Mouse (Mus musculus): Measurements from ENCODE around the gene Klk1b4. TPM values are rescaled to one million over a fixed set of nuclear protein-coding genes. Genes with fewer than 3 reads are reported as not detected.
"Not testable (repeated sequence)": the region's sequence is repeated elsewhere in the genome, so short reads cannot be mapped to it uniquely, and the experiment has no call there.

Klk1b4 gene
- not detected for total RNA-seq (2021)

DNA sequence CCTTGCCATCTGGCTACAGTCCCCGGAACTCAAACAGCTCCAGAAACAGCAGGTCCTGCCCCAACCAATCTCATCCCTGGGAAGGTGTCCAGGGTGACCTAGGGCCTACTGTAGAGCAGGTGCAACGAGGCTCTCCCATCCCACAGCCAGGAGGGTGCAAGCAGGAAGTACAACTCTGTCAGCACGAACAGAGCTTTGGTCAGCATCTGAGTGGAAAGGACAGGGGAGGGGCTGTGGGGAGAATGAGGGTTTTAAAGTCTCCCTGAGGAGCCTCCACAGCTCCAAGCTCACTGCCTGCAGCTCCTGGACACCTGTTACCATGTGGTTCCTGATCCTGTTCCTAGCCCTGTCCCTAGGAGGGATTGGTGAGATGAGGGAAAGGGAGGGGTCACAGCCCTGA is at the start of gene Klk1b4:
Gene Klk1b4 (plus strand): TSS at position 301 of the 400 bp plus-strand sequence.
- DNase-seq (ENCODE audit: low spot score in 2 of 2), result not testable (repeated sequence)

GRCm38 (mm10) chr7:44179299-44180045 is 27.8 kb upstream of the Klk1b4 start:
- intact Hi-C loops (cut with DNase I), result no loop called here
- DNase-seq (ENCODE audit: low spot score in 2 of 2), result no peak

More for the DNA sequence above, at the start of gene Klk1b4:
- intact Hi-C loops (cut with DNase I), result not testable (repeated sequence)

GRCm38 (mm10) chr7:44186516-44186915 is 20.7 kb upstream of the Klk1b4 start:
- intact Hi-C loops (cut with DNase I); DNase-seq (ENCODE audit: low spot score in 2 of 2): not testable (repeated sequence)

DNA sequence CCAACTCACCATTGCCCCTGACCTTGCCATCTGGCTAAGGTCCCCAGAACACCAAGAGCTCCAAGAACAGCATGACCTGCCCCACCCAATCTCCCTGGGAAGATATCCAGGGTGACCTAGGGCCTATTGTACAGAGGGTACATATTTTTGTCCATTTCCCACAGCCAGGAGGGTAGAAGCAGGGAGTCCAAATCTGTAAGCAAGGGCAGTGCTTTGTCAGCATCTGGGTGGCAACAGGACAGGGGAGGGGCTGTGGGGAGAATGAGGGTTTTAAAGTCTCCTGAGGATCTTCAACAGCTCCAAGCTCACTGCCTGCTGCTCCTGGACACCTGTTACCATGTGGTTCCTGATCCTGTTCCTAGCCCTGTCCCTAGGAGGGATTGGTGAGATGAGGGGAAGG is 19.3 kb upstream of the Klk1b4 start, which contains the start of gene Klk1b24:
Gene Klk1b24 (plus strand): TSS at position 301 of the 400 bp plus-strand sequence.
- DNase-seq (ENCODE audit: low spot score in 2 of 2); intact Hi-C loops (cut with DNase I): not testable (repeated sequence)

DNA sequence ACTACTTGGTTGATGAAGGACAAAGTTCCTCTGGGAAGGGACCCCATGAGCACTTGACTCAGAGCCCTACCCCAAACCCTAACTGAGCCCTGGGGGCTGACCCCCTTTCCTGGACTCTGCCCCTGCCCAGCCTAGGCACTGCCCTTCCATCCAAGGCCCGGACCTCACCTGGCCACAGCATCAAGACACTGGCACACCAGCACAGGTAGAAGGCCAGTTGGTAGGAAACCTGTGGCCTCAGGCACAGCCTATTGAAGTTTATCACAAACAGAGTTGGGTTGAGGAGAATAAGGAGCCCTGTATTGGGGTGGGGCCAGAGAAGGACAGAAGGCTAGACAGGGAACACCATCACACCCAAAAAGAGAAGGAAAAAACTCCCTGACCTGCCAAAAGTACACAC is 13.8 kb upstream of the Klk1b4 start:
- DNase-seq (ENCODE audit: low spot score in 2 of 2); intact Hi-C loops (cut with DNase I): not testable (repeated sequence)

DNA sequence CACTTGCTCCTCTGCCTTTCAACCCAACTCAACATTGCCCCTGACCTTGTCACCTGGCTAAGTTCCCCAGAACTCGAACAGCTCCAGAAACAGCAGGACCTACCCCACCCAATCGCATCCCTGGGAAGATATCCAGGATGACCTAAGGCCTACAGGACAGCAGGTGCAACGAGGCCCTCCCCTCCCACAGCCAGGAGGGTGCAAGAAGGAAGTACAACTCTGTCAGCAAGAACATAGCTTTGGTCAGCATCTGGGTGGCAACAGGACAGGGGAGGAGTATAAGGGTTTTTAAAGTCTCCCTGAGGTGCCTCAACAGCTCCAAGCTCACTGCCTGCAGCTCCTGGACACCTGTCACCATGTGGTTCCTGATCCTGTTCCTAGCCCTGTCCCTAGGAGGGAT is 9.3 kb upstream of the Klk1b4 start, which contains the start of gene Klk1b3:
Gene Klk1b3 (plus strand): TSS at position 301 of the 400 bp plus-strand sequence.
- intact Hi-C loops (cut with DNase I), result no loop called here

DNA sequence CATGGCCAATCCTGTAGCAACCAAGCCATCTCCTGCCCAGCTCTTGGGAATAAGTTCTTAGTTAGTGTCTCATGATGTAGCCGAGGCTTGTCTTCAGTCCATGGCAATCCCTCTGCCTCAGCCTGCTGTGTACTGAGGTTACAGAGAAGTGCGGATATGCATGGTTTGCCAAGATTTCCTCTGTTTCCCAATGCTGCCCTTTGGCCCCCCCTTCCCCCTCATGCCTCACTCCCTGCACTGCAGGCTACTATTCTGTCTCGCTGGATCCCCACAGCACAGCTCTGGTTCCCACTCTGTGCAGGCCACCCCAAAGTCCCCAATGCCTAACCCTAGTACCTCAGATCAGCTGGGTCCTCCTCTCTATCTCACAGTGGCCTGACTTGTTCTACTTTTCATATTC is 1.1 kb downstream of the Klk1b4 start:
- DNase-seq (ENCODE audit: low spot score in 2 of 2), result no peak
- intact Hi-C loops (cut with DNase I), result no loop called here

More for the DNA sequence above, 9.3 kb upstream of the Klk1b4 start, which contains the start of gene Klk1b3:
- no peak for DNase-seq (ENCODE audit: low spot score in 2 of 2)

DNA sequence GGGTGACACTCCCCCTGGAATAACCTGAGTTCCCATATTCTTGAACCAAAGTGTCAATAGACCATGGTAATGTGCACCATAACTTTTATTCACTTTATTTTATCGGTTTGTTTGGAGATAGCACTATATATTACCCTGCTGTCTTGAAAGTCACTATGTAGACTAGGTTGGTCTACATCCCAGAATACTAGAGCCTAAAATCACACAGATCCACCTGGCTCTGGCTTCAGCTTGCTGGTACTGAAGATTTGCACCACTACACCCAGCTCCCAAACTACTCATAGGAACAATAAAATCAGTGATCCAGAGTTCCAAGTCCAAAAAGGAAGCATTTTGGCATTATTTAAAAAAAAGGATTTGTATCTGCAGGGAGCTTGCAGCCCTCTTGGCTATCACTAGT is 8.4 kb downstream of the Klk1b4 start, which contains the start of gene Klk1b5:
Gene Klk1b5 (plus strand): TSS at position 301 of the 400 bp plus-strand sequence.
- no peak for DNase-seq (ENCODE audit: low spot score in 2 of 2)
- intact Hi-C loops (cut with DNase I), result no loop called here

DNA sequence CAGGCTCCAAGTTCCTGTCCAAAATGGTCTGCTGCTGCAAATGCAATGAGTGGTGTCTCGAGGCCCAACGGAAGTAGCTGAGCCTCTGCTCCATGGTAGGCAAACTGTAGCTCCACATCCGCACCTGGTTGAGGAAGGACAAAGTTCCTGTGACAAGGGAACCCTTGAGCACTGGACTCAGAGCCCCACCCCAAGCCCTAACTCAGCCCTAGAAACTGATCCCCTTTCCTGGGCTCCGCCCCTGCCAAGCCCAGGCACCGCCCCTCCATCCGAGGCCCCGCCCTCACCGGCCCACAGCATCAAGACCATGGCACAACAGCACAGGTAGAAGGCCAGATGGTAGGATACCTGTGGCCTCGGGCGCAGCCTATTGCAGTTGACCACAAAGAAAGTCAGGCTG is 14.4 kb downstream of the Klk1b4 start:
- DNase-seq (ENCODE audit: low spot score in 2 of 2); intact Hi-C loops (cut with DNase I): not testable (repeated sequence)

DNA sequence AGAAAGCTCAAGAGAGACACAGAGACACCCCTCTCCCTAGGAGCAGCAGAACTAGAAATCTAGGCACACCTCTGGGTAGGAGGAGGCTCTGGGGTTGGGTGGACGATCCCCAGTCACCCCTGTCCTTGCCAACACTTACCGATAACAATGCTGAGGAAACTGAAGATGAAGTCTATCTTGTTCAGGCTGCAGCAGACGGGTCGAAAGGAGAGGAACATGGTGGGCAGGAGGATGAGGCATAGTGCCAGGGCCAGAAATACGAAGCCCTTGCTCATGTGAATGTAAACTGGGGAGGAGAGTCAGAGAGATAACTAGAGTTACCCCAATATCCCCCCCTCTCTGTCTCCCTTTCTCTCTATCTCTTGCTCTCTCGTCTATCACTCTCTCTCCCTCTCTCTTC is 15.1 kb downstream of the Klk1b4 start:
- intact Hi-C loops (cut with DNase I); DNase-seq (ENCODE audit: low spot score in 2 of 2): not testable (repeated sequence)

- intact Hi-C loops (cut with DNase I), result no loop called here
- DNase-seq (ENCODE audit: low spot score in 2 of 2), result no peak
Observed at GRCm38 (mm10) chr7:44225076-44225475, 17.8 kb downstream of the Klk1b4 start, which contains the start of gene Klk1. Gene Klk1 (plus strand): TSS chr7:44225360.

DNA sequence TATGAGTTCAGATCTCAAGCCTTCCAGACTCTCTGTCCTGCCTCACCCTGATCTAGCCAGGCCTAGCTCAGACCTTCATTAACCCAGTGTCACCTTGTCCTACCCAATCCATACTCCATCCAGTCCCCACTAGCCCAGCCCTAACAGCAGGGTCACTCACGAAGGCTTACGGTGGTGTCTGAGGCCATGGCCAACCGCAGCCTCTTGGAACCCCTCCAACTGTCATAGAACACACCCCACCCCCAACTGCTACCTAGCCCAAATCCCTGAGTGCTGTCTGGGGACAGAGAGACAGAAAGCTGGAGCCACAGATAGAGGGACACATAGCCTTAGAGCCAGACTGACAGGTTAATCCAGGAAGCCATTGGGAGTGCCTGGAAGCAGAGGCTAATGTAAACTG is 28.7 kb downstream of the Klk1b4 start, which contains the start of gene Gm36864:
Gene Gm36864 (plus strand): TSS at position 269 of the 400 bp plus-strand sequence.
- intact Hi-C loops (cut with DNase I), result no loop called here
- no peak for DNase-seq (ENCODE audit: low spot score in 2 of 2)

DNA sequence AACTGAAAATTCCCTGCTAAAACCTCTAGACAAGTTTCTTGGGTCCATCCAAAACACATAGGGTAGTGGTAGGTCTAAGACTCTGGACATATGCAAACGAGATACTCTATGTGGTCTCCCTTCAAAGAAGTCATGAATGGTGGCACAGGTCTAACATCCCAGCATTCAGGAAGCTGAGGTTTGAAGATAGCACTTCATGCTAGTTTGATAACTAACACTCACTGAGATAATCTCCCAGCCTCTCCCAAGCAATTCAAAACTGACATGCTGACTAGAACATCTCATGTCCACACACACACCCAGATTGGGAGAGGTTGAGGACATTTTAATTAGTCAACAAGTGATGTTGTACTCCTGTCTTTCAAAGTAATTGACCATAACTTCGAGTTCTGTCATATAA is 32.7 kb downstream of the Klk1b4 start:
- intact Hi-C loops (cut with DNase I), result loop anchor here (10.0 kb wide), 1 partner anchor 565 kb away; the partner anchor contains the start of gene Ctu1
- DNase-seq (ENCODE audit: low spot score in 2 of 2), result no peak

DNA sequence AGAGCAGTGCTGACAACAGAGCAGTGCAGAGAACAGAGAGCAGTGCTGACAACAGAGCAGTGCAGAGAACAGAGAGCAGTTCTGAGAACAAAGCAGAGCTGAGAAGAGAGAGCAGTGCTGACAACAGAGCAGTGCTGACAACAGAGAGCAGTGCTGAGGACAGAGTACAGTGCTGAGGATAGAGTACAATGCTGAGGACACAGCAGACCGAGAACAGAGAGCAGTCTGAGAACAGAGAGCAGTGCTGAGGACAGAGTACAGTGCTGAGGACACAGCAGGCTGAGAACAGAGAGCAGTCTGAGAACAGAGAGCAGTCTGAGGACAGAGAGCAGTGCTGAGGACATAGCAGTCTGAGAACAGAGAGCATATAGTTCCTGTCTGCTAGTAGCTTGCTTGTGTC is 33.5 kb downstream of the Klk1b4 start:
- intact Hi-C loops (cut with DNase I), result loop anchor here (10.0 kb wide), 1 partner anchor 566 kb away; the partner anchor contains the start of gene Ctu1
- DNase-seq (ENCODE audit: low spot score in 2 of 2), result no peak

- DNase-seq (ENCODE audit: low spot score in 2 of 2), result no peak
- intact Hi-C loops (cut with DNase I), result loop anchor here (10.0 kb wide), 1 partner anchor 566 kb away; the partner anchor contains the start of gene Ctu1
Observed at GRCm38 (mm10) chr7:44241163-44241562, 33.9 kb downstream of the Klk1b4 start.

DNA sequence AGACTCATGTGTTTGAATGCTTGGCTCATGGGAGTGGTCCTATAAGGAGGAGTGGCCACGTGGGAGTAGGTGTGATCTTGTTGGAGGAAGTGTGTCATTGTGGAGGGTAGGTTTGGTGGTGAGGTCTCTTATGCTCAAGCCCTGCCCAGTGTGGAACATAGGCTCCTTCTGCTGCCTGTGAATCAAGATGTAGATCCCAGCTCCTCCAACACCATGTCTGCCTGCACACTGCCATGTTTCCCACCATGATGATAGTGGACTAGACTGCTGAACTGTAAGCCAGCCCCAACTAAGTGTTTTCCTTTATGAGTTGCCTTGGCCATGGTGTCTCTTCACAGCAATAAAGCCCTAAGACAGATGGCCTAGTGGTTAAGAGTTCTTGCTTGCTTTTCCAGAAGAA is 36.8 kb downstream of the Klk1b4 start:
- intact Hi-C loops (cut with DNase I), result loop anchor here (10.0 kb wide), 1 partner anchor 569 kb away; the partner anchor contains the start of gene Ctu1
- DNase-seq (ENCODE audit: low spot score in 2 of 2), result no peak

- DNase-seq (ENCODE audit: low spot score in 2 of 2), result peak; percentile 93
- intact Hi-C loops (cut with DNase I), result loop anchor here (10.0 kb wide), 1 partner anchor 572 kb away; the partner anchor contains the start of gene Ctu1
Observed at GRCm38 (mm10) chr7:44246055-44246983, 39.1 kb downstream of the Klk1b4 start, which contains the start of the genes 1700028J19Rik and 2410002F23Rik. Gene 1700028J19Rik (minus strand): TSS chr7:44246695. Gene 2410002F23Rik (plus strand): TSS chr7:44246722.

DNA sequence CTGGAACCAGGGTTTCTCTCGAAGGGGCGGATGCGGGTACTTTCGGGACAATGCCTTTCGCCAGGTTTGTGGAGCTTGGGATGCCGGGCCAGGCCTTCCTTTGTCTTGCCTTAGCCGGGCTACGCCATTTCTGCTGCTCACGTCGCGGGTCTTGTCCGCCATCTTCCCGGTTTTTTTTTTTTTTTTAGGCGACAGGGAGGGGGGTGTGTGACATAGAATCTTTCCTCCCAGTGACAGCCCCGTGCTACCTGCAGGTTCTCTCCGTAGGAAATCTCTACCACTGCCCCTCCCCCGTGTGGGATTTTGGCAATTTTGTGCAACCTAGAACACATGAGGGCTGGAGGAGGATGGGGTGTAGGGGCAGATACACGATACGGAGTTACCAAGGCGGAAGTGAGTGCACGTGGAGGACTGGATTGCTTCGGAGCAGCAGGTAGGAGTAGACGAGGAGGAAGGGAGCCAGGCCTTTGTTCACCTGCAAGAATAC is 39.8 kb downstream of the Klk1b4 start:
- intact Hi-C loops (cut with DNase I), result loop anchor here (10.0 kb wide), 1 partner anchor 572 kb away; the partner anchor contains the start of gene Ctu1
- DNase-seq (ENCODE audit: low spot score in 2 of 2), result peak; percentile 32 to 56

GRCm38 (mm10) chr7:44247971-44248370 is 40.7 kb downstream of the Klk1b4 start:
- intact Hi-C loops (cut with DNase I), result loop anchor here (10.0 kb wide), 1 partner anchor 573 kb away; the partner anchor contains the start of gene Ctu1
- no peak for DNase-seq (ENCODE audit: low spot score in 2 of 2)
